Mouse (Mus musculus) gastrocnemius, adult 2 months (tissue): Measurements from ENCODE around the gene Pqlc2. TPM values are rescaled to one million over a fixed set of nuclear protein-coding genes. Genes with fewer than 3 reads are reported as not detected.

ENCODE experiments used
- DNase-seq: peaks from one replicate; pipeline ENCODE4 v3.0.0; 2022
- H3K27ac ChIP-seq: fragments of 200-600 bp; 2 replicates; pipeline ENCODE4 v1.8.1; 2022; ENCODE audit warnings: mild to moderate bottlenecking
- H3K4me3 ChIP-seq: fragments of 200-600 bp; 2 replicates; pipeline ENCODE4 v1.8.1; 2022; ENCODE audit warnings: mild to moderate bottlenecking, moderate library complexity
- CTCF ChIP-seq: fragments of 200-600 bp; IDR thresholded peaks from 2 replicates; pipeline ENCODE4 v1.8.1; 2022; ENCODE audit warnings: antibody characterized with exemption, mild to moderate bottlenecking, moderate library complexity
- intact Hi-C: fragments of 180-260 bp; cut with DNase I; formaldehyde crosslinking; loops from one replicate; pipeline ENCODE4 v1.15.1; 2025
- total RNA-seq, 2 experiments: library from RNA; stranded (reverse); gene quantifications; 2 replicates each; pipeline ENCODE4 v1.2.3; 2021

Gene Pqlc2
- total RNA-seq, 2 experiments from 2014 or later, result 4.9 to 7.2 TPM

GRCm38 (mm10) chr4:139334631-139335295 is 24.3 kb upstream of the Pqlc2 start:
- TF ChIP-seq CTCF, result no peak
- Histone ChIP-seq H3K27ac (no peak overlapping the region), H3K4me3 (no peak overlapping the region)
- intact Hi-C loops, result loop anchor here (2.0 to 5.0 kb wide), 2 partner anchors 42 to 247 kb away; no protein-coding TSS in a partner anchor
- no peak for DNase-seq

DNA sequence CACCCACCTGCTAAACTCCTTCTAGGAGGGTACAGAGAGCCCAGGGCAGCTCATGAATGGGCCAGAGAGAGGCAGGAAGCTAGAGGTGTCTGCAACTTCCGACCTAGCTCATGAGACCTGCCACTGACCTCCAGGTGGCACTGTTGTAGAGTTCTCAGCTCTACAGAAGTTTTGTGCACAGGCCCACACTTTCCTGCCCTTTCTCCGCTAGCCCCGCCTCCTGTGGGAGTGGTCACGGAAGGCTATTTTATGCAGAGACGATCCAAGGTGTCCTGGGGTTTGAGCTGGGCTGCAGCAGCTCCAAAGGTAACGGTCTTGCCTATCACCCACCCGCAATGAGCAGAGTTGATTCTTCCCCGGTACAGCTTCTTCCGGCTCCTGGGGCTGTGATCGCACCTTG is 20.1 kb upstream of the Pqlc2 start:
- TF ChIP-seq CTCF, result peak; percentile 68
- intact Hi-C loops, result no loop called here
- Histone ChIP-seq H3K27ac (no peak overlapping the region), H3K4me3 (peak overlapping the region; percentile 58)
- DNase-seq, result peak; percentile 81

GRCm38 (mm10) chr4:139319740-139320139 is 9.2 kb upstream of the Pqlc2 start:
- DNase-seq, result no peak
- no peak overlapping the region for H3K27ac ChIP-seq
- intact Hi-C loops, result no loop called here
- TF ChIP-seq CTCF, result no peak
- no peak overlapping the region for H3K4me3 ChIP-seq

- H3K27ac ChIP-seq, result no peak overlapping the region
- no peak overlapping the region for H3K4me3 ChIP-seq
- TF ChIP-seq CTCF, result no peak
- no peak for DNase-seq
- intact Hi-C loops, result no loop called here
These were observed 7.9 kb upstream of the Pqlc2 start for GRCm38 (mm10) chr4:139318449-139318848.

DNA sequence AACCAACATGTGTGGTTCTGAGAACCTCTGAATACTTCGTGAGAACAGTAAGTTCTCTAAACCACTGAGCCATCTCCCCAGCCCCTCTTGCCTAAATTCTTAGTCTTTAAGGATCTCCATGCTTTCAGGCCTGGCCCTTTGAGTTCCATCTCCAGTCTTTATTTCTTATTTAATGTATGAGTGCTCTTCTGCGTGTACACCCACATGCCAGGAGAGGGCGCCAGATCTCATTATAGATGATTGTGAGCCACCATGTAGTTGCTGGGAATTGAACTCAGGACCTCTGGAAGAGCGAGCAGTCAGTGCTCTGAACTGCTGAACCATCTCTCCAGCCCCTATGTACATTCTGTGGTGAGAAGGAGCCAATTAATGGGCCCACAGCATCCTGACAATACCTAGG is 2.1 kb upstream of the Pqlc2 start:
- peak; percentile 64 for TF ChIP-seq CTCF
- Histone ChIP-seq H3K27ac (no peak overlapping the region), H3K4me3 (no peak overlapping the region)
- intact Hi-C loops, result no loop called here
- DNase-seq, result no peak

DNA sequence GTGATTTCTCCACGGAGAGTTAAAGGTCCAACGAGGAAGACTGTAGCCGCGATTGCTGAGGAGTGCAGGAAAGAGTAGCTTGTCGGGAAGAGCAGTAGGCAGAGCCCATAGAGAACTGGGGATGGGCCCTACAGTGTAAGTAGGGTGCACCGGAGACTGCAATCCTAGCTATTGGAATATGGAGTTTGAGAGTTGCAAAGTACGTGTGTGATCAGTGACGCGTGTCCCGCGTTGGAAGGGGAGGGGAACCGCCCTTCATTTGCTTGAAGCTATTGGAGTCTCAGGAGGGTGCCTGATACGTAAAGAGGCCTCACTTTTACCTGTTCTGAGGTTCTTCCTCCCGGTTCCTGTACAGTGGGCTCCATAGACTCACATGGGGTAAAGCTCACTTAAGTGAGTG is 1.2 kb upstream of the Pqlc2 start:
- no peak for TF ChIP-seq CTCF
- DNase-seq, result no peak
- intact Hi-C loops, result no loop called here
- Histone ChIP-seq H3K4me3 (peak overlapping the region; percentile 92), H3K27ac (no peak overlapping the region)

- DNase-seq, result no peak
- 0 out of 2 replicates have a peak, but pooled peaks have one; percentile 4 for TF ChIP-seq CTCF
- H3K4me3 ChIP-seq, result peak overlapping the region; percentile 92
- intact Hi-C loops, result no loop called here
- peak overlapping the region; percentile 88 for H3K27ac ChIP-seq
These were observed 592 bp upstream of the Pqlc2 start for GRCm38 (mm10) chr4:139310899-139311701.

- Histone ChIP-seq H3K4me3 (peak overlapping the region; percentile 92), H3K27ac (no peak overlapping the region; the same call in 1 of the 2 replicates)
- TF ChIP-seq CTCF, result no peak
- intact Hi-C loops, result no loop called here
- DNase-seq, result no peak
These were observed 857 bp downstream of the Pqlc2 start for GRCm38 (mm10) chr4:139309651-139310050.

GRCm38 (mm10) chr4:139307916-139308315 is 2.6 kb downstream of the Pqlc2 start:
- DNase-seq, result peak; percentile 49
- TF ChIP-seq CTCF, result no peak
- intact Hi-C loops, result no loop called here
- Histone ChIP-seq H3K27ac (no peak overlapping the region), H3K4me3 (no peak overlapping the region)

- DNase-seq, result no peak
- intact Hi-C loops, result no loop called here
- H3K27ac ChIP-seq, result no peak overlapping the region
- TF ChIP-seq CTCF, result no peak
- H3K4me3 ChIP-seq, result no peak overlapping the region
These were observed 5.0 kb downstream of the Pqlc2 start for GRCm38 (mm10) chr4:139305521-139305920.

GRCm38 (mm10) chr4:139302241-139302640 is 8.3 kb downstream of the Pqlc2 start:
- intact Hi-C loops, result no loop called here
- Histone ChIP-seq H3K27ac (no peak overlapping the region), H3K4me3 (no peak overlapping the region)
- DNase-seq, result no peak
- TF ChIP-seq CTCF, result no peak

DNA sequence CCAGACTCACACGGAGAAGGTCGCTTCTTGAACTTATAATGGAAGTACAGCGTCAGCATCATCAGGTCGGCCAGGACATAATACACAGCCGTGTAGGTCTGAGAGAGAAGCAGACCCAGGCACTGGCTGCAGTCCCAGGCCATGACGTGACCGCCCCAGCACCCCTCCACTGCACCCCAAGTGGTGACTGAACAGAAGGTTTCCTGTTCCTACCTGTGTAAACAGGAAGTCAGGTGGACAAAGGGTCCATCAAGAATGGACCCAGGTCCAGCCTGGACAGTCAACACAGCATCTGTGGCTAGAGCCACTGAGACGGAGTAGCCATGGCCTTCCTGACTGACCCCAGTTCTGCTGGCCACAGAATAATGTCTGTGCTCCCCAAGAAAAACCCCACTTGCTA is 8.7 kb downstream of the Pqlc2 start:
- intact Hi-C loops, result no loop called here
- DNase-seq, result no peak
- no peak overlapping the region for H3K27ac ChIP-seq
- H3K4me3 ChIP-seq, result no peak overlapping the region
- TF ChIP-seq CTCF, result no peak

- no peak overlapping the region for H3K4me3 ChIP-seq
- H3K27ac ChIP-seq, result no peak overlapping the region
- intact Hi-C loops, result no loop called here
- TF ChIP-seq CTCF, result no peak
- DNase-seq, result no peak
These were observed 11.7 kb downstream of the Pqlc2 start for GRCm38 (mm10) chr4:139298671-139299366.
